Mouse (Mus musculus): ENCODE data around the gene Fam180a. TPM values are rescaled to one million over a fixed set of nuclear protein-coding genes. Genes with fewer than 3 reads are reported as not detected.

Fam180a gene
- polyA plus RNA-seq, 1 experiment from 2014 or later, result 0.17 TPM

DNA sequence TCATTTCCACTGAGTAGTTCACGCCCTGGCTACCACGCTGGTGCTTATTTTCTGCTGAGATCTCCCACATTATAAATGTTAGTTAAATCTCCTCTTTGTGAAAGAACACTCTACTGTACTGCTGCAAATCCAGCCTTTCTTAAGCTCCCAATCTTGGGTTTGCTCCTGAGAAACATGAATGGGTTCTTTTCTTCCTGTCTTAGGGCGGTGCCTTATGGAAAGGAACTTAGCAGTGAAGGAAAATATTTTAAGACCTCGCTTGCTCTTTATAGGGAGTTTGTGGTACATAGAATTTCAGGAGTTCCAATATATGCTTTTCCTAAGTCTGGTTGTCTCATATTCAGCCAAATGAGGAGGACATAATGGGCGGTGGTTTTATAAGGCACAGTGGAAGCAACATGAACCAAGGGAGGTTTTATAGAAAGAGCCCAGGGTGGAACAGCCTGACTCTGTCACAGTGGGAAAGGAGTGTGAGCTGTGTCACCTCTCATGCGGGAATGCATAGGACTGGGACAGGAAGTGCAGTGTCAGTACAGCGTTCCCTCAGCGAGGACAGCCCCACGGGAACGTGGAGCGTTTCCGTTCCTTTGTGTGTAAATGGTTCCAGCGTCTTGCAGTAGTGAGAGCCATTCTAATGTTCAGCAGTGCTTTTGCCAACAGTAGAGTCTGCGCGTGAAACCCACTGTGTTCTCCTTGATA is 60.2 kb downstream of the Fam180a start:
- no peak overlapping the region for H3K4me3 ChIP-seq (replicated peaks)
- no peaks in the 10 kb centered on the region for H3K27me3 ChIP-seq
- peaks cover 55% of the 10 kb centered on the region for H3K36me3 ChIP-seq (replicated peaks)
- ATAC-seq (ENCODE audit: insufficient read depth), result no peak
- WGBS (ENCODE audit: insufficient replicate concordance), result 77% methylated on average over 15 of the region's 15 CpGs
- H3K4me1 ChIP-seq (replicated peaks), result peaks cover 12% of the 10 kb centered on the region
- H3K4me2 ChIP-seq, result no peak overlapping the region
- H3K27ac ChIP-seq (replicated peaks), result no peak overlapping the region
- no peaks in the 10 kb centered on the region for H3K9me3 ChIP-seq (replicated peaks)
- H3K9ac ChIP-seq, result no peak overlapping the region

Other genes starting within 250 kb of the Fam180a start
- gene Cnot4, start 192.4 kb downstream of the Fam180a start, polyA plus RNA-seq (2015; fragmentation: Nextera tagmentation; extraction: Ambion mirVana), result 9.4 and 11.1 TPM in 2 replicates
- gene Nup205, start 148.7 kb downstream of the Fam180a start, polyA plus RNA-seq (2015; fragmentation: Nextera tagmentation; extraction: Ambion mirVana), result 16.2 and 16.5 TPM in 2 replicates
- 0.06 and 0.07 TPM in 2 replicates for gene Slc13a4, start 18.0 kb downstream of the Fam180a start, polyA plus RNA-seq (2015; fragmentation: Nextera tagmentation; extraction: Ambion mirVana)
- gene Mtpn, start 213.7 kb upstream of the Fam180a start, polyA plus RNA-seq (2015; fragmentation: Nextera tagmentation; extraction: Ambion mirVana), result 49.8 and 52.8 TPM in 2 replicates

Measured in liver, embryonic 15.5 days (tissue).